Mouse (Mus musculus): Measurements from ENCODE around the gene Crygb.
"Not testable (repeated sequence)": the region's sequence is repeated elsewhere in the genome, so short reads cannot be mapped to it uniquely, and the experiment has no call there.

Crygb gene

GRCm38 (mm10) chr1:65073589-65073988 lies 8.5 kb downstream of the Crygb start, which contains the start of gene Crygc:
TSS of gene Crygc (minus strand) at chr1:65073689.
- in situ Hi-C loops (cut with MboI) = no loop called here

DNA sequence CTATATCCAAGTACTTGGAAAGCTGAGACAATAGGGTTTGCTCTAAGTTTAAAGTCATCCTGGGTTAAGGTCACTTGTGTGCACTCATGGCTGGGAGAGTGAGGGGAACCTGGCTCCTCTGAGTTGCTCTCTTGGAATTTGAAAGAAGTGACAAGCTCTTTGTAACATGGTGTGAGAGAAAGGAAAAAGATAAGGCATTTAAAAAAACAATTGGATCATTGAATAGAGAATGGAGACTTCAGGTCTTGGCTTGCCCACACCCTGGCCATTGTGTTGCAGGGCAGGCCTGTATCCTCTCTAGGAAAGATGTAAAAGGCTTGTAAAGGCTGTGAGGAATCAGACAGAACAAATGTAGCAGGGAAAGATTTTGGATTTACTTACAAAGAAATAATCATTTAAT lies 14.2 kb downstream of the Crygb start:
- in situ Hi-C loops (cut with MboI) = no loop called here

DNA sequence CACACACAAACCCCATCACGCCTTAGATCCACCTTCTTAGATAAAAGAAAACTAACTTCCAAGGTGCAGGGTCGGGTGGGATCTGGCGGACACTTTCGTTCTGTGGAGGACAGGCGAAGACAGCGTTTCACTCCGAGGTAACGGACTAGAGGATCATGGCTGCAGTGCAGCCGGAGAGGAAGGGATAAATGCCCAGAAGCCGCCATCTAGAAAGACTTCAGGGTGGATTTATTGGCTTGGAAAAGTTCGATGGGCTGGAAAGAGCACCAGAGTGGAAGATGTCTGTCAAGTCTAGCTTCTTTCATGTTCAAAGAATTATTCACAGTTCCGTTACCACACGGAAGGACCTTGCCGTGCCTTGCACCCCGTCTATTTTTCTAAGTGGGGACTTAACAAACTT lies 17.9 kb downstream of the Crygb start:
- in situ Hi-C loops (cut with MboI) = no loop called here

DNA sequence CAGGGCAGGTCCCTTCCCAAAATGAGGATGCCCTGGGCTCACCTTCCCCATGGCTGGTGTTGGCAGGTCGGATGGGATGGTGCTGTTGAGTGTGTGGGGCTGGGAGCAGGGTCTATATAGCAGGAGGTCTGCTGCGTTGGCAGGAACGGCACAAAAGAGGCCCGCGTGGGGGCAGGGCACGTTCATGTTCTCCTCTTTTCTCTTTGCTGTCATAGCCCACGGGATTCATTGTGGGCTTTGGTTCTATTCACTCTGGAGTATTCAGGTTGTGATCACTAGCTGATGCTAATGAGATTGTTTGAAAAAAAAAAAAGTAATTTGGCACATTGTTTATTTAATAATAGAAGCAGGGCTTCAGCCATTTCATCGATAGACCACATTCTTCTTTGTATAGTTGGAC lies 18.7 kb downstream of the Crygb start, which contains the start of gene Crygd:
Crygd (minus strand) TSS at position 101 of the 400 bp plus-strand sequence.
- in situ Hi-C loops (cut with MboI) = no loop called here

- in situ Hi-C loops (cut with MboI) = no loop called here
Observed at GRCm38 (mm10) chr1:65052140-65052539, 29.9 kb downstream of the Crygb start.

GRCm38 (mm10) chr1:65051696-65052095 lies 30.4 kb downstream of the Crygb start:
- in situ Hi-C loops (cut with MboI) = no loop called here

DNA sequence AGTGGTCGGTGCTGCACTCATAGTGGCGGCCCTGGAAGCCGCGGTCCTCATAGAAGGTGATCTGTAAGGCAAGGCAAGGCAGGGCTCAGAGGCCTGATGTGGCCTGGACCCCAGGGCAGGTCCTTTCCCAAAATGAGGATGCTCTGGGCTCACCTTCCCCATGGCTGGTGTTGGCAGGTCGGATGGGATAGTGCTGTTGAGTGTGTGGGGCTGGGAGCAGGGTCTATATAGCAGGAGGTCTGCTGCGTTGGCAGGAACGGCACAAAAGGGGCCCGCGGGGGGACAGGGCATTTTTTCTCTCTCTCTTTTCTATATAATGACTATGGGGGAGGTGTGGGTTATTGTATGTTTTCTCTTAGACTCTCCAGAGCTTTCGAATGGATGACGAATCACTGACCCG lies 31.1 kb downstream of the Crygb start, which contains the start of gene Cryge:
Cryge (minus strand) TSS at position 198 of the 400 bp plus-strand sequence.
- in situ Hi-C loops (cut with MboI) = not testable (repeated sequence)

DNA sequence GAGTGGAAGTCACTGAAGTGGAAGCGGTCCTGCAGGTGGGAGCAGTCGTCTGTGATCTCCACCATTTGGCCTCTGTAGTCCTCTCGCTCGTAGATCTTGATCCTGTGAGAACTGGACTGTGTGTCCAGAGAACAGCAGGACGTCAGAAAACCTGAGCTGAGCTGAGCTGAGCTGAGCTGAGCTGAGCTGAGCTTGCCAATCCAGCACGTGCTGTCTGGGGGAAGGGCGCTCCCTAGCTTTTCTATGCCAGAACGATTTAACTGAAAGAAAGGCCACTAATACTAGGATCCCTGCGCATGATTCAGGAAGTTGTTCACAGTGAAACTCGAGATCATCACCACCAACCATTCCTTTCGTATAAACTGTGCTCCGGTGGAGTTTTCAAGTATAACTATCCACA lies 33.3 kb downstream of the Crygb start:
- in situ Hi-C loops (cut with MboI) = no loop called here

GRCm38 (mm10) chr1:65046401-65047109 lies 35.5 kb downstream of the Crygb start:
- in situ Hi-C loops (cut with MboI) = no loop called here

DNA sequence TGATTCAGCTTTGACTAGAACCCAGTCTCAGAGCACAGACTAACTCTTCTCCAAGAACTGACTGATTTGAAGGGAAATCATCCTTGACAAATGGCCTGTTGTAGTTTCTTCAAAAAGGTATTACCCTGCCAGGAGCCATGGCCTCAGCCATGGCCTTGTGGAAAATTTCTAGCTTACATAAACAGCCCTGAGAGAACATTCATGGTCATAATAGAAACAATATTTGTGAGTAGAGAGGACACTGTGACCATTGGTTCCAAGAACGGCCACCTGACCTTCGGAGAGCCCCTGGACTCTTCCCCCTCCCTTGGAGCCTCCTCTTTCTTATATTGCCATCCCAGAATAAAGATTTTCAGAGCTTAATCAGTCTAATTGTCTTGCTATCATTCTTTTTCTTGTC lies 38.7 kb downstream of the Crygb start:
- in situ Hi-C loops (cut with MboI) = no loop called here

- in situ Hi-C loops (cut with MboI) = no loop called here
Observed at GRCm38 (mm10) chr1:65041837-65042236, 40.3 kb downstream of the Crygb start.

DNA sequence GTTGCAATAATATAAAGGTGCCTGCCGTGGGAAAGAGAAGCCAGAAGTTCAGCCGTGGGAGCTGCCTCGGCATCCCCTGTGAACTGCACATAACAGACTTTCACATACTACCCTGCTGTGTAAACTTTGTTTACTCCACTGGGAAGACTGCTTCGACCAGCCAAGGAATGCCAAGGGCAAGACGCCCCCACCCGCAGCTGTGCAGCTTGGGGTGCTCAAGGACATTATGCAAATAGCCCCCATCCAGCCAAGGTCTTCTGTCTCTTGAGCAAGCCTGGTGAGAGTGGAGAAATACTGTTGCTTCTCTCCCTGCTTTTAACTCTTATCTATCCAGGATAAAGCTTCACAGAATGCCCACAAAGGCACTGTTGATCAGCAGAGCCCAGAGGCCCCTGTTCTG lies 41.3 kb downstream of the Crygb start:
- in situ Hi-C loops (cut with MboI) = no loop called here

DNA sequence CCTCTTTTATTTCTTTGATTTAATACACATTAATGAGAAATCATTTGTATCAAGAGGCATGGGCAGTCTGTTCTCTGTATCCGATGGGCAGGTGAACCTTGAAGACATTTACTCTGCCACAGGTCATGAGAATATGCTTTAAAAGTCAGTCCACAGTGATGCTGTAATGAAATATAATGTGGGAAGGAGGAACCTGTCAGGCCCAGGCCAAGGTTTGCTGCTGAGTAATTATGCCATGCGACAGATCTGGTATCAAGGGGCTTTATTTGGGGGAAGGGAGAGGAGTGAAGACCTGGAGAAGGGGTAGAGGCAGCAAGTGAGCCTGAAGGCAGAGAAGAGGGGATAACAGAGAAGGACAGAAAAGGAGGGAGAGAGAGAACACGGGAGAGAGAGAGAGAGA lies 42.4 kb downstream of the Crygb start:
- in situ Hi-C loops (cut with MboI) = no loop called here

DNA sequence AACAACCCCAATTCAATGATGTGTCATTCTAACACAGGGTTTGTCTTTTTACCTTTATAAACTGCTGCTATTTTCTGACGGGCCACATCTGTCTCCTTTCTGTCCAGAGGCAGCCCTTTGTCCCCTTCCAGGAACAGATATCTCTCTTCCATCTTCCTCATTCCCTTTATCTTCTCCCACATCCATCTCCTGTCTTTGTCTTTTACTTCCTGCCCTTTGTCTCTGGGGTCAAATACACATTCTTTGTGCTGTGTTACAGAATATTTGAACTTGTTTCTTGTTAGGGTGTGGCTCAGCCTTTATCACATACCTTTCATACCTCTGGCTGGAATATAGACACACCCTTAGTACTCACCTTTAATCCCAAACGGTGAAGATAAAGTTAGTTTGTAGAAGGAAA lies 44.5 kb downstream of the Crygb start:
- in situ Hi-C loops (cut with MboI) = no loop called here

DNA sequence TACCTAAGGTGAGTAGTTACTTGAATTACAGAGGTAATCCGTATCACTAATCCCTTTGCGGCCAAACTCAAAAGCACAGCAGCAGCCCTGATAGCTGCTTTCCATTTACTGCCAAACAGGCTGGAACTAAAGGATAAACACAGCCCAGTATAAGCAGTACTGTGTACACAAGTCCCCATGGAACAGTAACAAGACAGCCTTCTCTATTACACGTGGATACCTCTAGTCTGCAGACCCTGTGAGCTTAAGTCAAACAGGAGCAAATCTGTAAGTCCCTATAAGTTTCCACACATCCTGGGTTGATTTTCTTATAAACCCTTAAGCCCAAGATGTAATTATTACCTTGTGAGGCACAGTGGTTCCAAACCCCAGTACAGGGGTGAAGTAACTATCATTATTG lies 46.6 kb downstream of the Crygb start:
- in situ Hi-C loops (cut with MboI) = no loop called here

DNA sequence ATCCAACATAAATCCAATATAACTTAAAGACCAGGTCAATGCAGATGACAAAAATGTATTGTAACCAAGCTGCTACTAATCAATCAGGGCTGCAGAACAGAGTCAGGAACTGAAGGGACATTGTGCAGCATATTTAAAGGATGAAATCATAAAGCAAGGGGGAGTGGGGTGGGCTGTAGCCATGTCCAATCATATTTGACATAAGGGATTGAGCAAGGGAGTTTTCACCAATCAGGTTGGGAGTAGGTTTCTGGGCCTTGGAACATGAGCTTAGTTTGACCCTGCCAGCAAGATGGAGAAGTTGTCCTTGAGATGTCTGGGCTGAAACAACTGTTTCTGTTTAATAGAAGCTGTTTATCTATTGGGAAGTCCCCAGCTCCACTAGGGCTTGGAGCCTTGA lies 49.4 kb downstream of the Crygb start, which contains the start of gene Akr1cl:
Akr1cl (minus strand) TSS at position 119 of the 400 bp plus-strand sequence.
- in situ Hi-C loops (cut with MboI) = no loop called here

Measured in mature B cell (primary cell).